Mouse (Mus musculus) spleen, postnatal 4 days (tissue): ENCODE results near the gene Rrh.

Experiments used
- DNase-seq, 2 experiments: peaks; one replicate each; pipeline ENCODE4 v3.0.0; 2022; ENCODE audit warnings: low spot score in 2 of 2

The Rrh gene

GRCm38 (mm10) chr3:129822206-129822775 is at the start of gene Rrh:
Rrh (minus strand) TSS chr3:129822587.
- no peak for DNase-seq

GRCm38 (mm10) chr3:129863698-129864097 is 41.3 kb upstream of the Rrh start:
- peak; percentile 49 to 81 for DNase-seq

- DNase-seq = no peak
These were observed 40.2 kb upstream of the Rrh start for GRCm38 (mm10) chr3:129862592-129862991.

GRCm38 (mm10) chr3:129846846-129847245 is 24.5 kb upstream of the Rrh start:
- DNase-seq = no peak

GRCm38 (mm10) chr3:129845868-129846267 is 23.5 kb upstream of the Rrh start:
- DNase-seq = no peak

GRCm38 (mm10) chr3:129838017-129838416 is 15.6 kb upstream of the Rrh start:
- no peak for DNase-seq

- DNase-seq = no peak
These were observed 14.6 kb upstream of the Rrh start for GRCm38 (mm10) chr3:129836965-129837364.

GRCm38 (mm10) chr3:129836051-129836697 is 13.8 kb upstream of the Rrh start:
- DNase-seq = no peak

GRCm38 (mm10) chr3:129835388-129835934 is 13.1 kb upstream of the Rrh start, which contains the start of gene Cfi:
Cfi (plus strand) TSS chr3:129835884.
- no peak for DNase-seq

GRCm38 (mm10) chr3:129831035-129831568 is 8.7 kb upstream of the Rrh start, which contains the start of gene Gar1:
Gar1 (minus strand) TSS chr3:129831396.
- DNase-seq = peak; percentile 90 to 94

- peak; percentile 43 to 80 for DNase-seq
These were observed 8.2 kb upstream of the Rrh start for GRCm38 (mm10) chr3:129830626-129831025.

GRCm38 (mm10) chr3:129827691-129828090 is 5.3 kb upstream of the Rrh start:
- no peak for DNase-seq

GRCm38 (mm10) chr3:129826691-129827090 is 4.3 kb upstream of the Rrh start:
- DNase-seq = no peak

- no peak for DNase-seq
These were observed 2.5 kb upstream of the Rrh start for GRCm38 (mm10) chr3:129824891-129825290.

- no peak for DNase-seq
These were observed 1.8 kb upstream of the Rrh start for GRCm38 (mm10) chr3:129824146-129824545.

GRCm38 (mm10) chr3:129823293-129823692 is 906 bp upstream of the Rrh start:
- no peak for DNase-seq

- no peak for DNase-seq
These were observed 651 bp downstream of the Rrh start for GRCm38 (mm10) chr3:129821736-129822135.

- DNase-seq = no peak
These were observed 1.5 kb downstream of the Rrh start for GRCm38 (mm10) chr3:129820847-129821246.

- DNase-seq = no peak
These were observed 18.6 kb downstream of the Rrh start, which contains the start of gene Lrit3 for GRCm38 (mm10) chr3:129803765-129804164. Lrit3 (minus strand) TSS chr3:129804030.

- DNase-seq = no peak
These were observed 23.4 kb downstream of the Rrh start for GRCm38 (mm10) chr3:129799011-129799410.

- no peak for DNase-seq
These were observed 23.8 kb downstream of the Rrh start for GRCm38 (mm10) chr3:129798551-129798950.

GRCm38 (mm10) chr3:129797341-129797740 is 25.0 kb downstream of the Rrh start:
- DNase-seq = no peak

GRCm38 (mm10) chr3:129793801-129794200 is 28.6 kb downstream of the Rrh start:
- no peak for DNase-seq
